Mouse (Mus musculus) megakaryocyte, embryonic 14.5 days (primary cell): Measurements from ENCODE around the gene Cep128.

Experiments used
- FLI1 ChIP-seq: IDR thresholded peaks from 2 replicates; pipeline ENCODE4 v1.6.1; 2012; ENCODE audit warnings: low read length, inconsistent platforms, mixed read lengths
- GATA1 ChIP-seq: IDR thresholded peaks from 3 replicates; pipeline ENCODE4 v1.6.1; 2012; ENCODE audit warnings: mixed read lengths, low read length, inconsistent platforms, borderline replicate concordance

DNA sequence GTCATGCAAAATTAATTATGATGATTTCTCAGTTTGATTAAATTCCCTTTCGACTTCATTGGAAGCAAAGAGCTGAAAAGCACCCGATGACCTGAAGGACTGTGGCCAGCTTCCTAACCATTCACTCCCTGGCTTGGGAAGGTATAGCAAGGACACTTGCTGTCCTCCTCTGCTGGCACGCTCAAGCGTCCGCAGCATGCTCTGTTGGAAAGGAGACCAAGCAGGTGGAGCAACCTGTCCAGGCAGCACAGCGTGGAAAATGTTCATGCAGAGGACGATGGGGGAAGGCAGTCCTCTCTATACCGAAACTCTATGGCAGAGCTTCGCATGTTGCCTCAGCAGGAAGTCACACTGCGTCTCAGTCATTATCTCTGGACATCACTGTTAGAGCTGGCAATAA is 327.3 kb downstream of the Cep128 start:
- TF ChIP-seq GATA1 (no peak), FLI1 (no peak)
